Mouse (Mus musculus): ENCODE results near the gene Ddi2. TPM values are rescaled to one million over a fixed set of nuclear protein-coding genes. Genes with fewer than 3 reads are reported as not detected.

Ddi2 gene
- polyA plus RNA-seq, 1 experiment = 21.9 TPM

GRCm38 (mm10) chr4:141766316-141766667, 43.1 kb upstream of the Ddi2 start:
- DNase-seq = peak; percentile 27
- H3K36me3 ChIP-seq (ENCODE audit: control insufficient read depth, insufficient read depth, low read length) = no peaks in the 10 kb centered on the region; the same call in none of the 2 replicates
- WGBS = 68% methylated on average over 8 of the region's 8 CpGs

GRCm38 (mm10) chr4:141765008-141765407, 41.8 kb upstream of the Ddi2 start:
- 85% methylated on average over 3 of the region's 3 CpGs for WGBS
- Histone ChIP-seq H3K27me3 (replicated peaks; ENCODE audit: control insufficient read depth, insufficient read depth, low read length) (no peaks in the 10 kb centered on the region), H3K4me1 (ENCODE audit: control insufficient read depth, insufficient read depth, low read length) (no peaks in the 10 kb centered on the region; the same call in 1 of the 2 replicates), H3K36me3 (ENCODE audit: control insufficient read depth, insufficient read depth, low read length) (no peaks in the 10 kb centered on the region; the same call in 1 of the 2 replicates), H3K27ac (ENCODE audit: insufficient read depth, low read depth, low read length) (no peak overlapping the region), H3K4me3 (ENCODE audit: insufficient read depth, low read depth, low read length) (no peak overlapping the region)
- TF ChIP-seq POLR2A (IDR thresholded peaks at IDR 0.05; ENCODE audit: low read depth, low read length) (no peak), CTCF (conservative IDR thresholded peaks at IDR 0.05; ENCODE audit: insufficient read depth, insufficient read length, low read depth, low read length) (no peak)
- no peak for DNase-seq

More at GRCm38 (mm10) chr4:141766316-141766667, 43.1 kb upstream of the Ddi2 start:
- no peak for TF ChIP-seq POLR2A (IDR thresholded peaks at IDR 0.05; ENCODE audit: low read depth, low read length)
- TF ChIP-seq CTCF (conservative IDR thresholded peaks at IDR 0.05; ENCODE audit: insufficient read depth, insufficient read length, low read depth, low read length) = no peak
- no peaks in the 10 kb centered on the region for H3K27me3 ChIP-seq (replicated peaks; ENCODE audit: control insufficient read depth, insufficient read depth, low read length)
- no peak overlapping the region for H3K4me3 ChIP-seq (ENCODE audit: insufficient read depth, low read depth, low read length)
- no peaks in the 10 kb centered on the region for H3K4me1 ChIP-seq (ENCODE audit: control insufficient read depth, insufficient read depth, low read length)
- H3K27ac ChIP-seq (ENCODE audit: insufficient read depth, low read depth, low read length) = peak overlapping the region; percentile 41

- 92% methylated on average over 12 of the region's 12 CpGs for WGBS
- H3K27me3 ChIP-seq (replicated peaks; ENCODE audit: control insufficient read depth, insufficient read depth, low read length) = no peaks in the 10 kb centered on the region
- no peak overlapping the region for H3K4me3 ChIP-seq (ENCODE audit: insufficient read depth, low read depth, low read length)
- H3K36me3 ChIP-seq (ENCODE audit: control insufficient read depth, insufficient read depth, low read length) = no peaks in the 10 kb centered on the region; the same call in 1 of the 2 replicates
- H3K4me1 ChIP-seq (ENCODE audit: control insufficient read depth, insufficient read depth, low read length) = no peaks in the 10 kb centered on the region; the same call in 1 of the 2 replicates
- TF ChIP-seq POLR2A (IDR thresholded peaks at IDR 0.05; ENCODE audit: low read depth, low read length) (no peak), CTCF (conservative IDR thresholded peaks at IDR 0.05; ENCODE audit: insufficient read depth, insufficient read length, low read depth, low read length) (no peak)
- no peak for DNase-seq
- no peak overlapping the region for H3K27ac ChIP-seq (ENCODE audit: insufficient read depth, low read depth, low read length)
Observed at GRCm38 (mm10) chr4:141763476-141763875, 40.3 kb upstream of the Ddi2 start.

- H3K4me3 ChIP-seq (ENCODE audit: insufficient read depth, low read depth, low read length) = no peak overlapping the region
- H3K27me3 ChIP-seq (replicated peaks; ENCODE audit: control insufficient read depth, insufficient read depth, low read length) = no peaks in the 10 kb centered on the region
- no peak for TF ChIP-seq CTCF (conservative IDR thresholded peaks at IDR 0.05; ENCODE audit: insufficient read depth, insufficient read length, low read depth, low read length)
- TF ChIP-seq POLR2A (IDR thresholded peaks at IDR 0.05; ENCODE audit: low read depth, low read length) = no peak
- WGBS = 82% methylated on average over 13 of the region's 13 CpGs
- DNase-seq = peak; percentile 33
- no peaks in the 10 kb centered on the region; the same call in 1 of the 2 replicates for H3K4me1 ChIP-seq (ENCODE audit: control insufficient read depth, insufficient read depth, low read length)
- no peak overlapping the region for H3K27ac ChIP-seq (ENCODE audit: insufficient read depth, low read depth, low read length)
- no peaks in the 10 kb centered on the region; the same call in 1 of the 2 replicates for H3K36me3 ChIP-seq (ENCODE audit: control insufficient read depth, insufficient read depth, low read length)
Observed at GRCm38 (mm10) chr4:141762102-141762598, 38.9 kb upstream of the Ddi2 start.

- peak; percentile 59 for DNase-seq
- H3K4me1 ChIP-seq (ENCODE audit: control insufficient read depth, insufficient read depth, low read length) = no peaks in the 10 kb centered on the region; the same call in 1 of the 2 replicates
- no peaks in the 10 kb centered on the region; the same call in 1 of the 2 replicates for H3K36me3 ChIP-seq (ENCODE audit: control insufficient read depth, insufficient read depth, low read length)
- TF ChIP-seq POLR2A (IDR thresholded peaks at IDR 0.05; ENCODE audit: low read depth, low read length) (no peak), CTCF (conservative IDR thresholded peaks at IDR 0.05; ENCODE audit: insufficient read depth, insufficient read length, low read depth, low read length) (no peak)
- no peak overlapping the region for H3K27ac ChIP-seq (ENCODE audit: insufficient read depth, low read depth, low read length)
- no peaks in the 10 kb centered on the region for H3K27me3 ChIP-seq (replicated peaks; ENCODE audit: control insufficient read depth, insufficient read depth, low read length)
- WGBS = 61% methylated on average over 4 of the region's 4 CpGs
- H3K4me3 ChIP-seq (ENCODE audit: insufficient read depth, low read depth, low read length) = no peak overlapping the region
Observed at GRCm38 (mm10) chr4:141760942-141761341, 37.7 kb upstream of the Ddi2 start.

GRCm38 (mm10) chr4:141758874-141759542, 35.8 kb upstream of the Ddi2 start:
- no peaks in the 10 kb centered on the region; the same call in 1 of the 2 replicates for H3K4me1 ChIP-seq (ENCODE audit: control insufficient read depth, insufficient read depth, low read length)
- TF ChIP-seq POLR2A (IDR thresholded peaks at IDR 0.05; ENCODE audit: low read depth, low read length) (no peak), CTCF (conservative IDR thresholded peaks at IDR 0.05; ENCODE audit: insufficient read depth, insufficient read length, low read depth, low read length) (no peak)
- H3K4me3 ChIP-seq (ENCODE audit: insufficient read depth, low read depth, low read length) = no peak overlapping the region
- H3K27me3 ChIP-seq (replicated peaks; ENCODE audit: control insufficient read depth, insufficient read depth, low read length) = no peaks in the 10 kb centered on the region
- no peaks in the 10 kb centered on the region; the same call in 1 of the 2 replicates for H3K36me3 ChIP-seq (ENCODE audit: control insufficient read depth, insufficient read depth, low read length)
- 72% methylated on average over 6 of the region's 6 CpGs for WGBS
- no peak for DNase-seq
- no peak overlapping the region for H3K27ac ChIP-seq (ENCODE audit: insufficient read depth, low read depth, low read length)

GRCm38 (mm10) chr4:141757124-141757523, 33.9 kb upstream of the Ddi2 start:
- no peak for DNase-seq
- TF ChIP-seq CTCF (conservative IDR thresholded peaks at IDR 0.05; ENCODE audit: insufficient read depth, insufficient read length, low read depth, low read length) = no peak
- no peak for TF ChIP-seq POLR2A (IDR thresholded peaks at IDR 0.05; ENCODE audit: low read depth, low read length)
- Histone ChIP-seq H3K4me1 (ENCODE audit: control insufficient read depth, insufficient read depth, low read length) (no peaks in the 10 kb centered on the region; the same call in 1 of the 2 replicates), H3K4me3 (ENCODE audit: insufficient read depth, low read depth, low read length) (no peak overlapping the region), H3K27me3 (replicated peaks; ENCODE audit: control insufficient read depth, insufficient read depth, low read length) (no peaks in the 10 kb centered on the region), H3K36me3 (ENCODE audit: control insufficient read depth, insufficient read depth, low read length) (no peaks in the 10 kb centered on the region), H3K27ac (ENCODE audit: insufficient read depth, low read depth, low read length) (no peak overlapping the region)
- 97% methylated on average over 3 of the region's 3 CpGs for WGBS

All from kidney, adult 2 months (tissue).